Mouse (Mus musculus): ENCODE data around the gene Erg.

The Erg gene

GRCm38 (mm10) chr16:95478558-95478957 lies 107.8 kb downstream of the Erg start:
- DNase-seq (ENCODE audit: low spot score), result no peak

GRCm38 (mm10) chr16:95475041-95475440 lies 111.4 kb downstream of the Erg start:
- DNase-seq (ENCODE audit: low spot score), result no peak

DNA sequence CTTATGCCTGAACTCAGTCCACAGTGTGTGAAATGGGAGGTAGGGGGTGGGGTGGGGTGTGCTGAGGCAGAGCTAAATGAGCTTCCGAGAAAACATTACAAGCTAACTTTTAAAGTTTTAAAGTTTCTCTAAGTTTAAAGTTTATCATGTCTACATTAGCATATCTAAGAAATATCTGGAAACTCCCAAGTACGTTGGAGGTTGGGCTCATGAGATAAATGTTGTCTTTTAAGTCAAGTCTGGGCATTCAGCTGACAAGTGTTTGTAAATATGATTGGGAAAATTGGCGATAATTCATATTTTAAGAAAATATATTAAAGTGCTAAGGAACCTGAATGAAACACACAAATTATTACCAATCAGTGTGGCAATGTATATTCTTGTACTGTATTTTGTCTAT lies 112.4 kb downstream of the Erg start:
- no peak for DNase-seq (ENCODE audit: low spot score)

DNA sequence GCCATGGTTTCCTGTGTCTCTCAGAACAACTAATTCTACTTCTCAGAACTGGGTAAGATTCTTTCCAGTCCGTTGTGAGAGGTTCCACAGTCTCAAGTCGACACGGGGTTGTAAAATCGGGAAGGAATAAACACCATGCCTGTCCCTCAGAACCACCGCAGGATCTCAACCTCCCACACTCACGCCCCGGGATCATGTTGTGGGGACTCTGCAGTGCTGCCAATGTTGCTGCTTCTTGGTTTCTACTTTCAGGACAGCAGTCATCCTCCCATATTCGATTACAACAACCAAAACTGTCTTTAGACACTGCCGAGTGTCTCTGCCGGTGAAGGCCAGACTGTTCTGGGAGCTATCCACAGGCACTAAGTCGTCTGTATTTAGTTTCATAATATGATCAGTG lies 113.6 kb downstream of the Erg start:
- DNase-seq (ENCODE audit: low spot score), result no peak

GRCm38 (mm10) chr16:95469262-95470139 lies 116.9 kb downstream of the Erg start:
- no peak for DNase-seq (ENCODE audit: low spot score)

DNA sequence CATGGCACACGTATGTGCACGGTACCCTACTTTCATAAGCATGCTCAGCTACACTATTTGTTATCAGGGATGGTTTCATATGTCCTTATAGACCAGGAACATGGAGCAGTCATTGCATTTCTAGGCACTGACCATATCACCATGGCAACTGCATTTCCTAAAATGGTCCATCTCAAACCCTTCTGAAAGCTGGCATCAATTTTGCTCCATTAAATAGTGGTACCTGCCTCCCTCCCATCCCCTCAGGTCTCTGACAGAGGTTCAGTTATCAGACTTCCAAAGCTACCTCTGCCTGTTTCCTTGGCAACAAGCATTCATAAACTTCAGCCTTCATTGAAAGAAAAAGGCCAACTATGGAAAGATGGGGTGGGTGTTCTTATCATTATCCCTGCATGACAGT lies 118.5 kb downstream of the Erg start:
- DNase-seq (ENCODE audit: low spot score), result no peak

- no peak for DNase-seq (ENCODE audit: low spot score)
Observed at GRCm38 (mm10) chr16:95466548-95466947, 119.8 kb downstream of the Erg start.

GRCm38 (mm10) chr16:95464609-95465008 lies 121.8 kb downstream of the Erg start:
- DNase-seq (ENCODE audit: low spot score), result no peak

DNA sequence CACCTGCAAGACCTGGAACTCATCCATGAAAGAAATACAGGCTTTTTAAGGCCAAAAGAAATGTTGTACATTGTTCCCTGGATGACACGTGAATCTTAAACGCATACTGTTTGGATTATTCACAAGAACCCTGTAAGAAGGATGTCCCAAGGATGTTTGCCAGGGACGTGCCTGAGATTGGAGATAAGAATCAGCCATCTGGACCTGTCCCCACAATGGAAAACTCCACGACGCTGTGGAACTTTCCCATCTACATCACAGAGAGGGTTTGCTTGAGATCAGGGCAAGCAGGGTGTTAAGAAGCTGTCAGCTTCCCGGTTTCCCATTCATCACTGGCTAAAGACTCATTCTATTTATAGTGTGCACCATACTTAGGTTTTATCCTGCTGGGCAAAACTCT lies 122.6 kb downstream of the Erg start:
- DNase-seq (ENCODE audit: low spot score), result no peak

DNA sequence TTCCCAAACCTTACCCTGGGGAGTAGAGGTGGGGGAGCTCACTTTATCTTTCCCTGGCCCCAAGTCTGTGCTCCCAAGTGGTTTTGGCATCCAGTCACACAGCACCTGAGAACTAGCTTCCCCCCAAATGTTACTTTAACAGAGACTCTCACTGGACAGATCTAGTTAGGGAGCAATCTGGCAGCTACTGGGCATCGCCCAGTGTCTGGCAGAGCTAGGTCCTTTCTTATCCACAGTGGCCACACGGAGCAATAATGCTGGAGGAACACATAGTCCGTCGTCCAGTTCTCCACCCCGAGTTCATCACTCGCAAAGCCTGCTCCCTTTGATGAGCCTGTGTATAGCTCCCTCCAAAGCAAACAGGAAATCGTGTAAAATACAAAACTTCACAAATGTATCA lies 124.5 kb downstream of the Erg start:
- DNase-seq (ENCODE audit: low spot score), result no peak

DNA sequence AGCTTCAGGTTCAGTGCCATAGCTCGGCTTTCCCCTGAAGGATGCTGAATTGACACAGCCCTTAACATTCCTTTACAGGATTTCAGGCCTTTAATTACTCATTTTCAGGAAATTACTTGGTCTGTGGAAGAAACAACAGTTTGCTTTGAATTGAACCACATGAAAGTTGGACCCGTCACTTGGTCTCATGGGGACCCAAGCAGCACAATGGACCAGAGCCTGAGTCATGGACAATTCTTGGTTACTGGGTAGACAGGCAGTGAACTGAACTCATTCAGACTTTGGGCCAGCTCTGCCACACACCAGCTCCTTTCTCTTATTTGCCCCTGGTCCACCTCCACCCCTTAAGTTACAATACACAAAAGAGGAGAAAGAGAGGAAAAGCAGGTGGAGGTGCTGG lies 126.1 kb downstream of the Erg start:
- no peak for DNase-seq (ENCODE audit: low spot score)

DNA sequence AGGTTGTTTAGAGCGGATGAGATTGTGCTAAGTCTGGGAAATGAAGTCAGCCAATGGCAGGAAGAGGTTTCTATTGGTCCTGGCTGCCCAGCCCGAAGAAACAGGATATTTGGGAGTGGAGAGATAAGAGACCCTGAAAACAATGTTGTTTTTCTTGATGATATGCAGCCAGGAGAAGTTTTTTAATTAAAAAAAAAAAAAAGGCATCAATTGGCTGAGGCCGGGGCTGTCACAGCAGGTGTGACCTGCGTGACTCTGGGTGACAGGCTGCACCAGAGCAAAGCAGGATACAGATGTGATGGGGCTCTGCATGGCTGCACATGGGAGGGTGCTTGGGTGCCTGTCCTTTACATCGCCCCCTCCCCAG lies 127.1 kb downstream of the Erg start:
- DNase-seq (ENCODE audit: low spot score), result no peak

- no peak for DNase-seq (ENCODE audit: low spot score)
Observed at GRCm38 (mm10) chr16:95458590-95459324, 127.6 kb downstream of the Erg start.

GRCm38 (mm10) chr16:95457006-95457405 lies 129.4 kb downstream of the Erg start:
- DNase-seq (ENCODE audit: low spot score), result no peak

- DNase-seq (ENCODE audit: low spot score), result no peak
Observed at GRCm38 (mm10) chr16:95455896-95456295, 130.5 kb downstream of the Erg start.

- DNase-seq (ENCODE audit: low spot score), result no peak
Observed at GRCm38 (mm10) chr16:95455461-95455860, 130.9 kb downstream of the Erg start.

GRCm38 (mm10) chr16:95452411-95452810 lies 134.0 kb downstream of the Erg start:
- no peak for DNase-seq (ENCODE audit: low spot score)

DNA sequence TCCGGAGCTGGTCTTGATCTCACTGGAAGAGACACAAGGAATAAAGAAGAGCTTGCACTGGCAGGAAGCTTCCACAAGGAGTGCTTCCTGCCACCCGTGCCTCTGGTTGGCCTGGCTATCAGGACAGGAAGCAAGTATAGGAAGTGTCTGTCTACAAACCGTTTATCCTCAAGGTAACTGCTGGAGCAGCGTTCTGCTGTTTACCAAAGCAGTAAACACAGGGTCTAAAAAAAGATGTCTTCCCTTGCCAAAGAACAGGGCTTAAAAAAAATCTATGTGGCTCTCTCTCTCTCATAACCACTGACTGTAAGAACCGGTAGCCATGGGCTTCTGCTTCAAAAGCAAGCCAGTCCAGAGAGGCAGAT lies 137.1 kb downstream of the Erg start:
- DNase-seq (ENCODE audit: low spot score), result no peak

DNA sequence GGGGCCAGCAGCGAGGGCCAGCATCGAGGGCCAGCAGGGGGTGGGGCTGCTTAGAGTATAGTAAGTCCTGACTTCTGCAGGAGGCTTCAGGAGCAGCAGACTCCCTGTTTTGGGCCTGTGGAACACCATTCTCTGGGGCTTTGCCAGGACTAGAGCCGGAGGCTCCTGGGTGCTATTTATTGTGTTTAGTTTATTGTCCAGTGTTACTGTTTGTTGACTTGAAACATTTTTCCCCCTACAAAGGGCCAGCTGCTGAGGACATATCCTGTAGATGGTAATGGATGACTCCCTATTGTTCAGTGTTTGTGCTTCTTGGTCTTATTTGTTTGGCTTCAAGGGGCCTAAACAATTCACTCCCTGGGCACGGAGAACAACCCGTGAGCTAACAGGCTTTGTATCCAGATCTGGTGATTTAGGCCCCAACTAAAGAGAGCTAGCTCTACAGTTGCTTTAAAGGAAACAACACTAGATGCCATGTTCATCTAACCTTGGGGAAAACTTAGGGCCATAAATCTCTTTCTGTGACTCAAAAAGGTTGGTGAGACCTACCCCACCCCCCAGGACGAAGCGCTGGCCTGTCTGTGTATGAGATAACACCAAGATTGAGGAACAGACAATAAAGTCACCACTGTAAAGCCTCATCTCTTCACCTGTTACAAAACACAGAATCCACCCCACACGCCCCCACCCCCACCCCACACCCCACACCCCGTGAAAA lies 137.6 kb downstream of the Erg start:
- no peak for DNase-seq (ENCODE audit: low spot score)

GRCm38 (mm10) chr16:95447896-95448295 lies 138.5 kb downstream of the Erg start:
- no peak for DNase-seq (ENCODE audit: low spot score)

- DNase-seq (ENCODE audit: low spot score), result no peak
Observed at GRCm38 (mm10) chr16:95446368-95446767, 140.0 kb downstream of the Erg start.

DNA sequence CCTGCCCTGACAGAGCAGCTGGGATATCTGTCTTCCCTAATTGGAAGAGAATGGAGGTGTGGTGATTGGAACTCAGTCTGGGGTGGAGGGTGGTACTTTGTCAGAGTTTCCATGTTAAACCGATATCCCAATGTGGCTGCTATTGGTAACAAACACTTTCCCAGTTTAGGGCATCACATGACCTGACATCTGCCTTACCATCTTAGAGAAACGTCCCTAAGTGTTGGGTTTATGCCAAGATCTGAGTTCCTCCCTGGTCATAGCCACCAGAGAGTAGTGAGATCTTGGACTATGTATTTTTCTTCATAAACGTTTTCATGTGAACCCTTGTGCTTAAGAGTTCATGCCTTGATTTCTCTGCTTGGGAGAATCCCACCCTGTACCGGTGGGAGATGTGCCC lies 144.4 kb downstream of the Erg start:
- DNase-seq (ENCODE audit: low spot score), result no peak

- no peak for DNase-seq (ENCODE audit: low spot score)
Observed at GRCm38 (mm10) chr16:95441179-95441578, 145.2 kb downstream of the Erg start.

Measured in yolk sac, embryonic 10.5 days (tissue).